Mouse (Mus musculus) ES-E14 (cell line): Measurements from ENCODE around the gene Erich6.
"Not testable (repeated sequence)": the region's sequence is repeated elsewhere in the genome, so short reads cannot be mapped to it uniquely, and the experiment has no call there.

Source experiments
- CHD2 ChIP-seq: IDR thresholded peaks from 2 replicates; pipeline ENCODE4 v1.6.1; 2014; ENCODE audit warnings: mild to moderate bottlenecking, low read depth, low read length, inconsistent platforms
- HCFC1 ChIP-seq: IDR thresholded peaks from 2 replicates; pipeline ENCODE4 v1.6.1; 2012; ENCODE audit warnings: low read length, inconsistent platforms, borderline replicate concordance; ENCODE audit not compliant: insufficient read depth
- MAFK ChIP-seq: IDR thresholded peaks from 2 replicates; pipeline ENCODE4 v1.6.1; 2014; ENCODE audit warnings: mild to moderate bottlenecking, low read depth, low read length, inconsistent platforms; ENCODE audit not compliant: insufficient read depth
- ZC3H11A ChIP-seq: IDR thresholded peaks from 2 replicates; pipeline ENCODE4 v1.6.1; 2012; ENCODE audit warnings: low read depth, mild to moderate bottlenecking, inconsistent platforms, low read length, borderline replicate concordance
- ZNF384 ChIP-seq: IDR thresholded peaks from 2 replicates; pipeline ENCODE4 v1.6.1; 2012; ENCODE audit warnings: low read depth, low read length, inconsistent platforms

DNA sequence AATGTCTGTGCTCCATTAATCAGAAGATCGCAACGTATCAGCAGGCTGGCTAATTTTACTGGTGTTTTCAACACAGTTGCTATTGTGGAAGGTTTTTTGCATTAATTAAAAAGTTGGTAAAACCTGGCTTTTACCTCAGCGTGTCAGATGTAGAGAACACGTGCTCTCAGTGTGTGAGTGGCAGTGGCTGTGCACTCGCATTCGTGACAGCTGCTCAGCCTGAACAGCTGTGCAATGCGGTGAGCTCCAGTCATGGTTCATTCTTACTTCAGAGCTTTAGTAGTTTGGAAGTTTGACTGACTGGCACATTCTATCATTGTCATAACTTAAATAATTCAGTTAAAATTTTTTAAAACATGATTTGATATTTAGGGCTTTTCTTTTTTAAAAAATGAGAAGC, 44.3 kb downstream of the Erich6 start:
- TF ChIP-seq MAFK, CHD2, HCFC1, ZC3H11A, ZNF384: not testable (repeated sequence)
